Mouse (Mus musculus): ENCODE results near the gene Dhx15.

- TF ChIP-seq POLR2A (IDR thresholded peaks at IDR 0.05; ENCODE audit: low read depth, low read length) (no peak), CTCF (IDR thresholded peaks at IDR 0.05; ENCODE audit: extremely low read depth, insufficient read depth, insufficient read length, insufficient replicate concordance) (no peak)
These were observed 21.8 kb downstream of the Dhx15 start for GRCm38 (mm10) chr5:52168468-52168867.
